Mouse (Mus musculus) kidney, postnatal 0 days (tissue): ENCODE data around the gene Ssbp3. TPM values are rescaled to one million over a fixed set of nuclear protein-coding genes. Genes with fewer than 3 reads are reported as not detected.

Source experiments
- ATAC-seq: fragments of 200-750 bp; cut with Nextera tagmentation; replicated peaks from 2 replicates; pipeline ENCODE4 v1.8.0; 2017; ENCODE audit warnings: low read depth, moderate number of reproducible peaks, moderate TSS enrichment, moderate library complexity; ENCODE audit not compliant: low FRiP score
- DNase-seq: peaks from one replicate; pipeline ENCODE4 v3.0.0-alpha.2; 2016; ENCODE audit warnings: low spot score
- H3K27ac ChIP-seq: fragments of 300-500 bp; sonication (generic); 2 replicates; pipeline ENCODE4 v1.5.1; 2014; ENCODE audit warnings: mild to moderate bottlenecking
- H3K27me3 ChIP-seq: fragments of 300-500 bp; sonication (generic); 2 replicates; pipeline ENCODE4 v1.6.1; 2014; ENCODE audit warnings: low read length, mixed read lengths; ENCODE audit not compliant: insufficient read depth
- H3K36me3 ChIP-seq: fragments of 300-500 bp; sonication (generic); 2 replicates; pipeline ENCODE4 v1.6.1; 2014; ENCODE audit warnings: low read length, mixed read lengths; ENCODE audit not compliant: insufficient read depth
- H3K4me1 ChIP-seq: fragments of 300-500 bp; sonication (generic); replicated peaks from 2 replicates; pipeline ENCODE4 v1.6.1; 2014; ENCODE audit warnings: antibody characterized with exemption, low read length, mixed read lengths; ENCODE audit not compliant: insufficient read depth
- H3K4me2 ChIP-seq: fragments of 300-500 bp; sonication (generic); 2 replicates; pipeline ENCODE4 v1.6.1; 2014; ENCODE audit warnings: mild to moderate bottlenecking, low read length, moderate library complexity, mixed read lengths
- H3K4me3 ChIP-seq: fragments of 300-500 bp; sonication (generic); replicated peaks from 2 replicates; pipeline ENCODE4 v1.5.1; 2014; ENCODE audit warnings: low read depth, low read length
- H3K9ac ChIP-seq: fragments of 300-500 bp; sonication (generic); 2 replicates; pipeline ENCODE4 v1.6.1; 2014; ENCODE audit warnings: low read depth, low read length
- H3K9me3 ChIP-seq: fragments of 300-500 bp; sonication (generic); replicated peaks from 2 replicates; pipeline ENCODE4 v1.6.1; 2016; ENCODE audit warnings: low read length, inconsistent platforms, mixed read lengths
- CTCF ChIP-seq: IDR thresholded peaks from 2 replicates; pipeline ENCODE4 v1.5.1; 2016; ENCODE audit warnings: antibody characterized with exemption, low read depth, mild to moderate bottlenecking, moderate library complexity
- WGBS: fragments of 180-500 bp; shearing (Covaris S2); extraction: QIAGEN DNeasy Blood & Tissue Kit; methylation state at CpG from one replicate; pipeline ENCODE4 v1.1.7; 2014; 5-methylcytosine and 5-hydroxymethylcytosine counted together
- polyA plus RNA-seq: library from polyadenylated mRNA; unstranded; fragments of >200 nt; fragmentation: Nextera tagmentation; extraction: Ambion mirVana; gene quantifications from 2 replicates; pipeline ENCODE4 v1.2.1, GENCODE M21; 2015

Ssbp3 gene
- polyA plus RNA-seq, 1 experiment from 2014 or later: 68.3 TPM

GRCm38 (mm10) chr4:107026451-107026850, 116.0 kb downstream of the Ssbp3 start:
- 47% methylated on average over 8 of the region's 8 CpGs for WGBS
- H3K9ac ChIP-seq: no peak overlapping the region
- H3K9me3 ChIP-seq: no peaks in the 10 kb centered on the region

GRCm38 (mm10) chr4:107035689-107036088, 125.2 kb downstream of the Ssbp3 start:
- no peak for TF ChIP-seq CTCF
- Histone ChIP-seq H3K27ac (no peak overlapping the region), H3K9me3 (no peaks in the 10 kb centered on the region), H3K27me3 (no peaks in the 10 kb centered on the region), H3K4me1 (no peaks in the 10 kb centered on the region), H3K36me3 (peaks cover 63% of the 10 kb centered on the region), H3K9ac (no peak overlapping the region), H3K4me3 (no peak overlapping the region), H3K4me2 (no peak overlapping the region)
- WGBS: 85% methylated on average over 4 of the region's 4 CpGs
- DNase-seq: no peak
- no peak; the same call in 1 of the 2 replicates for ATAC-seq

More at GRCm38 (mm10) chr4:107026451-107026850, 116.0 kb downstream of the Ssbp3 start:
- H3K4me2 ChIP-seq: no peak overlapping the region
- no peaks in the 10 kb centered on the region for H3K4me1 ChIP-seq
- no peak for TF ChIP-seq CTCF
- H3K27me3 ChIP-seq: no peaks in the 10 kb centered on the region
- H3K36me3 ChIP-seq: 0 out of 2 replicates have a peak, but pooled peaks cover 21% of the 10 kb centered on the region
- no peak overlapping the region for H3K4me3 ChIP-seq
- no peak for ATAC-seq
- no peak for DNase-seq
- no peak overlapping the region for H3K27ac ChIP-seq

- H3K4me3 ChIP-seq: no peak overlapping the region
Observed at GRCm38 (mm10) chr4:107036985-107037384, 126.5 kb downstream of the Ssbp3 start.

DNA sequence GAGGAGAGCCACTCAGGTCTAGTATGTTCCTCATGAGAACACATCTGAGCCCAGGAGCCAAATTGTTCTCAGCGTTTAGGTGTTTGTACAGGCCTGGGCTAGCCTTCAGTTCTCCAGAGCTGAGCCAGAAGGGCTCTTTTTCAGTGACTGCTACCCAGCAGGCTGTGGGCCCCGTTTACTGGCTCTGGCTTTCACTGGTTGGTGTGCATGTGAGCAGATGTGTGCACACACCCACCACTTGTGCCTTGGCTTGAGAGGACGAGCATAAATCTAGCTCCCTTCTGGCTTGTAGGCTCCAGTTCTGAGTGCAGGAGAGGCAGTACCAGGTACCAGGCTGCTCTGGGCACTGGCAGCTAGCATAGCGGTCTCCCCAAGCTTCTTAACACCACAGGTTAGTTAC, 127.8 kb downstream of the Ssbp3 start:
- no peaks in the 10 kb centered on the region for H3K9me3 ChIP-seq
- H3K4me3 ChIP-seq: no peak overlapping the region
- WGBS: 85% methylated on average over 4 of the region's 4 CpGs
- no peaks in the 10 kb centered on the region for H3K27me3 ChIP-seq
- no peaks in the 10 kb centered on the region for H3K4me1 ChIP-seq
- H3K9ac ChIP-seq: no peak overlapping the region
- peaks cover 52% of the 10 kb centered on the region for H3K36me3 ChIP-seq
- H3K27ac ChIP-seq: no peak overlapping the region
- no peak for TF ChIP-seq CTCF
- DNase-seq (no peak), ATAC-seq (no peak)
- no peak overlapping the region for H3K4me2 ChIP-seq

More at GRCm38 (mm10) chr4:107036985-107037384, 126.5 kb downstream of the Ssbp3 start:
- peak; percentile 33; the same call in 1 of the 2 replicates for TF ChIP-seq CTCF
- ATAC-seq: peak; percentile 60; the same call in 1 of the 2 replicates
- Histone ChIP-seq H3K4me2 (no peak overlapping the region), H3K27ac (no peak overlapping the region), H3K4me1 (no peaks in the 10 kb centered on the region), H3K36me3 (peaks cover 56% of the 10 kb centered on the region), H3K9ac (no peak overlapping the region), H3K9me3 (no peaks in the 10 kb centered on the region), H3K27me3 (no peaks in the 10 kb centered on the region)
- WGBS: 78% methylated on average over 2 of the region's 2 CpGs
- DNase-seq: no peak

GRCm38 (mm10) chr4:107039270-107039669, 128.8 kb downstream of the Ssbp3 start:
- H3K4me2 ChIP-seq: no peak overlapping the region
- H3K36me3 ChIP-seq: peaks cover 53% of the 10 kb centered on the region
- no peak overlapping the region for H3K27ac ChIP-seq
- WGBS: 77% methylated on average over 8 of the region's 8 CpGs
- ATAC-seq (no peak), DNase-seq (no peak)
- H3K9me3 ChIP-seq: no peaks in the 10 kb centered on the region
- no peaks in the 10 kb centered on the region for H3K4me1 ChIP-seq
- H3K4me3 ChIP-seq: no peak overlapping the region
- H3K27me3 ChIP-seq: no peaks in the 10 kb centered on the region
- H3K9ac ChIP-seq: no peak overlapping the region
- TF ChIP-seq CTCF: no peak

GRCm38 (mm10) chr4:107042304-107042703, 131.8 kb downstream of the Ssbp3 start:
- no peak for TF ChIP-seq CTCF
- no peaks in the 10 kb centered on the region for H3K27me3 ChIP-seq
- ATAC-seq (no peak), DNase-seq (no peak)
- H3K27ac ChIP-seq: no peak overlapping the region
- 94% methylated on average over 6 of the region's 6 CpGs for WGBS
- no peak overlapping the region for H3K4me2 ChIP-seq
- no peak overlapping the region for H3K9ac ChIP-seq
- peaks cover 59% of the 10 kb centered on the region for H3K36me3 ChIP-seq
- H3K4me3 ChIP-seq: no peak overlapping the region
- no peaks in the 10 kb centered on the region for H3K9me3 ChIP-seq
- no peaks in the 10 kb centered on the region for H3K4me1 ChIP-seq

DNA sequence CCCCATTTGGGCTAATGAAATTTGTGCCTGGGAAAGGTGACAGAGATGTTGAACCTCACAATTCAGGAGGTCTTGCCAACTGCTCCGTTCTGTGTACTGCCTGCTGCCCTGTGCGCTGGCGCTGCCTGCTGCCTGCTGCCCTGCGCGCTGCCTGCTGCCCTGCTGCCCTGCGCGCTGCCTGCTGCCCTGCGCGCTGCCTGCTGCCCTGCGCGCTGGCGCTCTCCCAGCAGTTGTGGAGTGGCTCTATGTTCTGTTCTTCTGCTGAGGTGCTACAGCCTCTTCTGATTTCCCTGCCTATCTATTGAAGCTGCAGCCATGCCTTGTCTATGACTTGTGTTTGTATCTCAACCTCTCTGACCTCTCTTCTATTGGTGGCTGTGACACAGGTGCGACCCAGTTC, 134.7 kb downstream of the Ssbp3 start:
- no peaks in the 10 kb centered on the region for H3K27me3 ChIP-seq
- WGBS: 95% methylated on average over 13 of the region's 13 CpGs
- no peak for ATAC-seq
- peaks cover 52% of the 10 kb centered on the region for H3K36me3 ChIP-seq
- H3K9ac ChIP-seq: no peak overlapping the region
- H3K9me3 ChIP-seq: no peaks in the 10 kb centered on the region
- H3K4me1 ChIP-seq: no peaks in the 10 kb centered on the region
- no peak overlapping the region for H3K4me3 ChIP-seq
- no peak overlapping the region for H3K4me2 ChIP-seq
- H3K27ac ChIP-seq: no peak overlapping the region
- TF ChIP-seq CTCF: no peak
- DNase-seq: no peak
